Mouse (Mus musculus): ENCODE results near the gene Gpr162. TPM values are rescaled to one million over a fixed set of nuclear protein-coding genes. Genes with fewer than 3 reads are reported as not detected.

Gpr162 gene
- polyA plus RNA-seq, 1 experiment from 2014 or later = 2.8 TPM

DNA sequence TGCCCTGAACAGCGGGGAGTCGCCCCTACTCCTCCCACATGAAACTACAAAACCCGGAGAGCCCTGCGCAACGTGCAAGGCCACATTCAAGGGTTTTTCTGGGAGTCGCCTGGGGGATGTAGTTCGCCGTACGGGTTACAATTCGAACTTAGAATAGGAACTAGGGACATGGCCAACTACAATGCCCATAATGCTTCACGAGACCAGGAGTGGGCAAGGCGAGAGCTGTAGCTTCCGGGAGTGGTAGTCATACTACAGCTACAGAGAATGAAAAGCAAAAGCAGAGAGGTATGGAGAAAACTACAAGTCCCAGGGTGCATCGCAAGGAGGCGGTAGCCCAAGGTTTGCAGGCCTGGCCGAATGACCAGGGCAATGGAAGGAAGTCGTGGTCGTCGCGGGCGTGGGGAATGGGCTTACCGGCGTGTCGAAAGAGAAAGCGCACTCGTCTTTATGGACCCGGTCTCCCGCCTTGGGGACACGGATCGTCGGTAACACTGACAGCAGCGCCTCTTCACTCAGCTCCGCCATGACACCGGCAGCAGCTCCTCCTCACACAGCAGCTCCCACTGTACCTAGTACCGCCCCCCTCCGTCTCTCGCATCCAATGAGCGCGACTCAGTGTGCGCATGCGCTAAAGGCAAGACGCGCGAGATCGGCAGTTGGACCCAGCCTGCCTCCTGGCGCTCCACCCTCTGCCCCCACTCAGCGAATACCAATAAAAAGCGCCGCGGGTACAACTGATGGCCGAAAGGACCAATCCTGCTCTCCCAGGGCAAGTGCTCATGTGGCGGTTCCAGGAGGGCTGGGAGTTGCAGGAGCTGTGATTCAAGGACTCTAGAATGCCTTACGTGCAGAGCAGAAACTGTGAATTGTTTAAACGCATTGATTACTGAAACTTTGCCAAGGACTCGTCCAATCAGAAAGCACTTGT lies 34.6 kb downstream of the Gpr162 start, which contains the start of the genes Usp5 and Cdca3:
Gene Usp5, minus strand, starts transcription at position 617 of the 931 bp plus-strand sequence.
Gene Cdca3, plus strand, starts transcription at position 680 of the 931 bp plus-strand sequence.
- Histone ChIP-seq H3K27ac (replicated peaks) (peak within 1 kb of the TSS; percentile 90), H3K27me3 (ENCODE audit: low read depth, poor library complexity, severe bottlenecking) (no peaks in the 10 kb centered on the region), H3K4me3 (peak within 1 kb of the TSS; percentile 90), H3K36me3 (peaks cover 65% of the 10 kb centered on the region), H3K9me3 (replicated peaks) (no peaks in the 10 kb centered on the region), H3K4me1 (peaks cover 45% of the 10 kb centered on the region)
- WGBS = under 1% methylated on average over 55 of the region's 55 CpGs
- peak; percentile 100 for DNase-seq (ENCODE audit: low spot score)

DNA sequence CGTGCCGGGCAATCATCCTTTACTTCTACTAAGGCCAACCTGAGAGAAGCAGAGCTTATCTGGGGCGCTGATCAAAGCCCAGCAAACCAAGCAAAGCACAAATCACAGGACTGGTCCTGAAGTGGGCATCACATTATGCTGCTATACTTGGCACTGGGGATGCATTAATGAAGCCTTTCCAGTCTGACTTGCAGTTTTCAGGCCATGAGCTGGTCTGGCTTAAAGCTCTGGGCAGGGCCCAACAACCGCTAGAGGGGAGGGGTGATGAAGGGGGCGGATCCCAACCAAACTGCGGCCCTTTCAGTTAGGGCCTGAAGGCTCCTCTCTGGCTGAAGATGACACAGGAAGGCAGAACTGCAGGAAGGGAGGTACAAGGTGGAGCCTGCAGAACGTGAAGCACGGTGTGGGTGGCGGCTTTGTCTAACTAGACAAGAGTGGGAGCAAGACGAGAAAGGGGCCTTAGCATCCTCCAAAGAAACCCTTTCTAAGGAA lies 35.6 kb downstream of the Gpr162 start:
- Histone ChIP-seq H3K36me3 (peaks cover 65% of the 10 kb centered on the region), H3K27ac (replicated peaks) (peak overlapping the region; percentile 90), H3K9me3 (replicated peaks) (no peaks in the 10 kb centered on the region), H3K4me3 (peak overlapping the region; percentile 90), H3K27me3 (ENCODE audit: low read depth, poor library complexity, severe bottlenecking) (no peaks in the 10 kb centered on the region), H3K4me1 (peaks cover 42% of the 10 kb centered on the region)
- peak; percentile 44 for DNase-seq (ENCODE audit: low spot score)
- 27% methylated on average over 10 of the region's 10 CpGs for WGBS

GRCm38 (mm10) chr6:124822049-124822448 lies 41.7 kb downstream of the Gpr162 start:
- no peaks in the 10 kb centered on the region for H3K27me3 ChIP-seq (ENCODE audit: low read depth, poor library complexity, severe bottlenecking)
- H3K4me3 ChIP-seq = no peak overlapping the region
- no peaks in the 10 kb centered on the region; the same call in 1 of the 2 replicates for H3K4me1 ChIP-seq
- H3K9me3 ChIP-seq (replicated peaks) = no peaks in the 10 kb centered on the region
- peaks cover 100% of the 10 kb centered on the region for H3K36me3 ChIP-seq
- H3K27ac ChIP-seq (replicated peaks) = no peak overlapping the region
- DNase-seq (ENCODE audit: low spot score) = no peak
- WGBS = 96% methylated on average over 4 of the region's 4 CpGs

- Histone ChIP-seq H3K4me3 (no peak overlapping the region), H3K4me1 (no peaks in the 10 kb centered on the region), H3K27me3 (ENCODE audit: low read depth, poor library complexity, severe bottlenecking) (no peaks in the 10 kb centered on the region), H3K36me3 (peaks cover 100% of the 10 kb centered on the region), H3K9me3 (replicated peaks) (no peaks in the 10 kb centered on the region), H3K27ac (replicated peaks) (no peak overlapping the region)
- no peak for DNase-seq (ENCODE audit: low spot score)
- WGBS = 96% methylated on average over 5 of the region's 5 CpGs
These were observed 42.9 kb downstream of the Gpr162 start for GRCm38 (mm10) chr6:124820891-124821290.

DNA sequence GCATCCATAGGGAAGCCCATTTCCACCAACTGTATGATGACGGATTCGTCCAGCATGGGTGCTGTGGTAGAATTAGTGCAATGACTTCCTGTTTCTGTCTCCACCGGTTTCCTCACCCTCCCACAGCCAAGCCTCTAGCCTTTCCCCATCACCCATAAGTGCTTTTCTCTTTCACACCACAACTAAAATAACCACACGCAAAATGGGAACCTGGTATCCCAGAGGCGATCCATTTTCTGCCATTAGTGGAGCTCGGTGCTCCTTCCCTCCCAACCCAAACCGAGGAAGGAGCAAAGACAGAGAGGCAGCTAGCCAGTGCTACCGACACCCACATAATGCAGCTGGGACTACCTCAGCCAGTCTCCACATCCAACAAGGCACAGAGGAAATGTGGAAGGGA lies 45.8 kb downstream of the Gpr162 start:
- Histone ChIP-seq H3K4me3 (no peak overlapping the region), H3K9me3 (replicated peaks) (no peaks in the 10 kb centered on the region), H3K27ac (replicated peaks) (no peak overlapping the region), H3K36me3 (peaks cover 81% of the 10 kb centered on the region), H3K27me3 (ENCODE audit: low read depth, poor library complexity, severe bottlenecking) (no peaks in the 10 kb centered on the region), H3K4me1 (peaks cover 23% of the 10 kb centered on the region)
- no peak for DNase-seq (ENCODE audit: low spot score)
- 93% methylated on average over 8 of the region's 8 CpGs for WGBS

GRCm38 (mm10) chr6:124817563-124817962 lies 46.2 kb downstream of the Gpr162 start:
- DNase-seq (ENCODE audit: low spot score) = no peak
- H3K36me3 ChIP-seq = peaks cover 79% of the 10 kb centered on the region
- H3K27me3 ChIP-seq (ENCODE audit: low read depth, poor library complexity, severe bottlenecking) = no peaks in the 10 kb centered on the region
- H3K27ac ChIP-seq (replicated peaks) = no peak overlapping the region
- H3K4me1 ChIP-seq = peaks cover 27% of the 10 kb centered on the region
- 97% methylated on average over 8 of the region's 8 CpGs for WGBS
- H3K4me3 ChIP-seq = no peak overlapping the region
- H3K9me3 ChIP-seq (replicated peaks) = no peaks in the 10 kb centered on the region

- no peak overlapping the region for H3K4me3 ChIP-seq
- peaks cover 31% of the 10 kb centered on the region for H3K4me1 ChIP-seq
- no peaks in the 10 kb centered on the region for H3K9me3 ChIP-seq (replicated peaks)
- H3K27ac ChIP-seq (replicated peaks) = no peak overlapping the region
- no peaks in the 10 kb centered on the region for H3K27me3 ChIP-seq (ENCODE audit: low read depth, poor library complexity, severe bottlenecking)
- H3K36me3 ChIP-seq = peaks cover 79% of the 10 kb centered on the region
- 94% methylated on average over 11 of the region's 11 CpGs for WGBS
- DNase-seq (ENCODE audit: low spot score) = no peak
These were observed 46.7 kb downstream of the Gpr162 start for GRCm38 (mm10) chr6:124817125-124817524.

- H3K27ac ChIP-seq (replicated peaks) = no peak overlapping the region
- no peaks in the 10 kb centered on the region for H3K27me3 ChIP-seq (ENCODE audit: low read depth, poor library complexity, severe bottlenecking)
- DNase-seq (ENCODE audit: low spot score) = no peak
- H3K9me3 ChIP-seq (replicated peaks) = no peaks in the 10 kb centered on the region
- no peak overlapping the region for H3K4me3 ChIP-seq
- 94% methylated on average over 4 of the region's 4 CpGs for WGBS
- peaks cover 79% of the 10 kb centered on the region for H3K36me3 ChIP-seq
- peaks cover 36% of the 10 kb centered on the region for H3K4me1 ChIP-seq
These were observed 47.2 kb downstream of the Gpr162 start for GRCm38 (mm10) chr6:124816611-124817010.

GRCm38 (mm10) chr6:124814858-124815774 lies 48.7 kb downstream of the Gpr162 start:
- Histone ChIP-seq H3K27me3 (ENCODE audit: low read depth, poor library complexity, severe bottlenecking) (no peaks in the 10 kb centered on the region), H3K4me1 (peaks cover 45% of the 10 kb centered on the region), H3K27ac (replicated peaks) (peak overlapping the region; percentile 95), H3K36me3 (peaks cover 79% of the 10 kb centered on the region), H3K4me3 (peak overlapping the region; percentile 75), H3K9me3 (replicated peaks) (no peaks in the 10 kb centered on the region)
- no peak for DNase-seq (ENCODE audit: low spot score)
- WGBS = 80% methylated on average over 9 of the region's 9 CpGs

DNA sequence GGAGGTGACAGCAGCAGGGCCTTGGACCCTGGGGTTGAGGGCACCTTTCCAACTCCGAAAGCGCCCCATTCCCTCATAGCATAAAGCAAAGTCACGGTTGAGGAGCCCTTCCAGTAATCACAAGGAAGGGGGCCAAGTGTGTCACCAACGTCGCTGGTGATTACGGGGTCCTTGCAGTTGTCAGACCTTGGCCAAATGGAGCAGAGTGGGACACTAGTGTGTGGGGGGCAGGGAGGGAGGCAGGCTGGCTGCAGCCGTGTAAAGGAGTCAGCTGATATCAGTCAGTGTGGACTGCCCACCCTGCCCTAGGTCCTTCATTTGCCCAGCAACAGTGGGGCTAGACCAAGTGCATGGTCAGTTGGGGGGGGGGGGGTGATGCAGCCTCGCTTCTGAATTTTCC lies 49.3 kb downstream of the Gpr162 start:
- Histone ChIP-seq H3K4me1 (peaks cover 51% of the 10 kb centered on the region), H3K27me3 (ENCODE audit: low read depth, poor library complexity, severe bottlenecking) (no peaks in the 10 kb centered on the region), H3K4me3 (peak overlapping the region; percentile 75), H3K36me3 (peaks cover 77% of the 10 kb centered on the region), H3K9me3 (replicated peaks) (no peaks in the 10 kb centered on the region), H3K27ac (replicated peaks) (peak overlapping the region; percentile 95)
- no peak for DNase-seq (ENCODE audit: low spot score)
- WGBS = 53% methylated on average over 8 of the region's 8 CpGs

- Histone ChIP-seq H3K27me3 (ENCODE audit: low read depth, poor library complexity, severe bottlenecking) (no peaks in the 10 kb centered on the region), H3K4me3 (peak within 1 kb of the TSS; percentile 75), H3K27ac (replicated peaks) (peak within 1 kb of the TSS; percentile 95), H3K4me1 (peaks cover 57% of the 10 kb centered on the region), H3K36me3 (peaks cover 72% of the 10 kb centered on the region), H3K9me3 (replicated peaks) (no peaks in the 10 kb centered on the region)
- DNase-seq (ENCODE audit: low spot score) = peak; percentile 88
- WGBS = 1% methylated on average over 22 of the region's 22 CpGs
These were observed 49.9 kb downstream of the Gpr162 start, which contains the start of gene Tpi1 for GRCm38 (mm10) chr6:124813933-124814332. Gene Tpi1 (minus strand): TSS chr6:124814296.

- H3K4me3 ChIP-seq = peak overlapping the region; percentile 75
- no peaks in the 10 kb centered on the region for H3K27me3 ChIP-seq (ENCODE audit: low read depth, poor library complexity, severe bottlenecking)
- DNase-seq (ENCODE audit: low spot score) = peak; percentile 71
- under 1% methylated on average over 18 of the region's 18 CpGs for WGBS
- H3K27ac ChIP-seq (replicated peaks) = peak overlapping the region; percentile 95
- H3K9me3 ChIP-seq (replicated peaks) = no peaks in the 10 kb centered on the region
- H3K36me3 ChIP-seq = peaks cover 68% of the 10 kb centered on the region
- peaks cover 61% of the 10 kb centered on the region for H3K4me1 ChIP-seq
These were observed 50.3 kb downstream of the Gpr162 start for GRCm38 (mm10) chr6:124813496-124813895.
